Mouse (Mus musculus) heart, embryonic 15.5 days (tissue): ENCODE data around the gene Slc5a11. TPM values are rescaled to one million over a fixed set of nuclear protein-coding genes. Genes with fewer than 3 reads are reported as not detected.

Experiments
- ATAC-seq: fragments of 200-750 bp; cut with Nextera tagmentation; replicated peaks from 2 replicates; pipeline ENCODE4 v1.8.0; 2017; ENCODE audit warnings: low read depth, moderate TSS enrichment; ENCODE audit not compliant: insufficient number of reproducible peaks, insufficient read depth, low FRiP score
- H3K27ac ChIP-seq: fragments of 300-500 bp; sonication (generic); 2 replicates; pipeline ENCODE4 v1.5.1; 2015; ENCODE audit warnings: mild to moderate bottlenecking, inconsistent platforms
- H3K27me3 ChIP-seq: fragments of 300-500 bp; sonication (generic); 2 replicates; pipeline ENCODE4 v1.6.1; 2015; ENCODE audit warnings: inconsistent platforms
- H3K36me3 ChIP-seq: fragments of 300-500 bp; sonication (generic); 2 replicates; pipeline ENCODE4 v1.6.1; 2015; ENCODE audit warnings: mild to moderate bottlenecking, inconsistent platforms
- H3K4me1 ChIP-seq: fragments of 300-500 bp; sonication (generic); replicated peaks from 2 replicates; pipeline ENCODE4 v1.6.1; 2015; ENCODE audit warnings: inconsistent platforms
- H3K4me2 ChIP-seq: fragments of 300-500 bp; sonication (generic); 2 replicates; pipeline ENCODE4 v1.6.1; 2015; ENCODE audit warnings: inconsistent platforms, mild to moderate bottlenecking, moderate library complexity
- H3K4me3 ChIP-seq: fragments of 300-500 bp; sonication (generic); 2 replicates; pipeline ENCODE4 v1.5.1; 2015; ENCODE audit warnings: mild to moderate bottlenecking, inconsistent platforms
- H3K9ac ChIP-seq: fragments of 300-500 bp; sonication (generic); 2 replicates; pipeline ENCODE4 v1.6.1; 2015; ENCODE audit warnings: mild to moderate bottlenecking, inconsistent platforms
- H3K9me3 ChIP-seq: fragments of 300-500 bp; sonication (generic); replicated peaks from 2 replicates; pipeline ENCODE4 v1.6.1; 2016; ENCODE audit warnings: inconsistent platforms
- WGBS: fragments of 180-500 bp; shearing (Covaris S2); methylation state at CpG from one replicate; pipeline ENCODE4 v1.1.7; 2015; ENCODE audit warnings: mixed read lengths; 5-methylcytosine and 5-hydroxymethylcytosine counted together
- polyA plus RNA-seq: library from polyadenylated mRNA; unstranded; fragments of >200 nt; fragmentation: Nextera tagmentation; extraction: Ambion mirVana; gene quantifications from 2 replicates; pipeline ENCODE4 v1.2.1, GENCODE M21; 2015

Gene Slc5a11
- polyA plus RNA-seq = 0.27 TPM in 1 of 2 replicates, not detected in the other

DNA sequence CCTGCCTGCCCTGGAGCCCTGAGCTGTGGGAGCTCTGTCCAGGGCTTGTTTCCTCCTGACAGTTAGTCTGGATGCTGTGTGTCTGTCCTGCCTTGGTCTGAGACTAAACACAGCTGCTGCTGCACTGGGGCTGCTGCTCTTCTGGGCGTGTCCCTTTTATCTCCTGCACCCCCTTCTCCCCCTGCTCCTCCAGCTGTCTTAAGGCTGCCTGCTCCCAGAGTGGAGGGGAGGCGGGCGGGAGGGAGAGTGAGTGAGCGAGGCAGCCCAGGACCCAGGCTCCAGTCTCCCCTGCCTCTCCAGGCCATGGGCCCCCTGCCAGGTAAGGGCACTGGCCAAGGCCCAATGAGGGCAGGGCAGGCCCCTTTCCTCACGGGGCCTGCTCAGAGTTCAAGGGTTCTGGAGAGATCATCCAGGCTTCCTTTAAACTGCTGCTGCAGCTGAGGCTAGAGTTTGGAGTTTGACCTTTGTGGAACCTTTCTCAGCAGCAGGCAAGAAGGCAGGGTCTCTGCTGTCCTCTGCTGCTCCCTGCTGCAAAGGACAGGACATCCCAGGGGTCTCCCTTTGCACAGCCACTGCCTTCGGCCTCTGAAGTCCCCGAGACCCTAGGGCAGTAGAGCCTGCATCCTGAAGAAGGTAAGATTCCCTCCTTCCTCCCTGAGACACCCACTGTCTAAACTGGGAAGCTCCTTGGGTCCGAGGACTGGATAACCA is at the start of gene Slc5a11:
Gene Slc5a11, plus strand, starts transcription at position 416 of the 711 bp plus-strand sequence.
- Histone ChIP-seq H3K36me3 (no peaks in the 10 kb centered on the region), H3K4me1 (peaks cover 16% of the 10 kb centered on the region), H3K4me2 (no peak within 1 kb of the TSS), H3K9ac (no peak within 1 kb of the TSS), H3K27ac (no peak within 1 kb of the TSS), H3K4me3 (no peak within 1 kb of the TSS), H3K9me3 (no peaks in the 10 kb centered on the region), H3K27me3 (no peaks in the 10 kb centered on the region)
- ATAC-seq = peak; percentile 53; the same call in 1 of the 2 replicates
- 38% methylated on average over 8 of the region's 8 CpGs for WGBS

DNA sequence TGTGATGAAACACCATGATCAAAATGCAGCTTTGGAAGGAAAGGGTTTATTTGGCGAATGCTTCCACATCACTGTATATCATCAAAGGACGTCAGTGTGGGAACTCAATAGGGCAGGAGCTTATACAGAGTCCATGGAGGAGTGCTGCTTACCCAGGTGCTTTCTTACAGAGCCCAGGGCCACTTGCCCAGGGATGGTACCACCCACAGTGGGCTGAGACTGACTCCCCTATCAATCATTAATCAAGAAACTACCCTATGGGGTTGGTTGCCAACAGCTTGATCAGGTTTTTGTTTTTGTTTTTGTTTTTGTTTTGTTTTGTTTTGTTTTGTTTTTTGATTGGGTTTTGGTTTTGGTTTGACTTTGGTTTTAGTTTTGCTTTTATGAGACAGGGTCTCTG is 47.1 kb upstream of the Slc5a11 start:
- Histone ChIP-seq H3K4me3 (no peak overlapping the region), H3K27me3 (no peaks in the 10 kb centered on the region), H3K27ac (no peak overlapping the region), H3K9me3 (no peaks in the 10 kb centered on the region), H3K36me3 (peaks cover 88% of the 10 kb centered on the region), H3K4me1 (peaks cover 4% of the 10 kb centered on the region; the same call in 1 of the 2 replicates), H3K4me2 (no peak overlapping the region), H3K9ac (no peak overlapping the region)
- ATAC-seq = no peak
- 89% methylated on average over 2 of the region's 2 CpGs for WGBS

DNA sequence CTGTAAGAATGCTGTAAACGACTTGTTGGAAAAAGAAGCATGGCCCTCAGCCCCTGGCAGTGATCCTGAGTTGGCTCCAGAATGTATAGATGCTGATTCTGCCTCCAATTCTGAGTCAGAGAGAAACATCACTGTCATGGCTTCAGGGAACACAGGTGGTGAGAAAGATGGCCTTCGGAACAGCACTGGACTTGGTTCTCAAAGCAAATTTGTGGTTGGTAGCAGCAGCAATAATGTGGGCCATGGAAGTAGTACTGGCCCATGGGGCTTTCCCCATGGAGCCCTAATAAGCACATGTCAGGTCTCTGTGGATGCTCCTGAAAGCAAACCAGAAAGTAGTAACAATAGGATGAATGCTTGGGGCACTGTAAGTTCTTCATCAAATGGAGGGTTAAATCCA is 45.0 kb upstream of the Slc5a11 start:
- Histone ChIP-seq H3K4me2 (no peak overlapping the region), H3K4me1 (no peaks in the 10 kb centered on the region), H3K9ac (no peak overlapping the region), H3K27ac (no peak overlapping the region), H3K27me3 (no peaks in the 10 kb centered on the region), H3K4me3 (no peak overlapping the region), H3K9me3 (no peaks in the 10 kb centered on the region), H3K36me3 (peaks cover 82% of the 10 kb centered on the region)
- no peak for ATAC-seq
- WGBS = 87% methylated on average over 2 of the region's 2 CpGs

DNA sequence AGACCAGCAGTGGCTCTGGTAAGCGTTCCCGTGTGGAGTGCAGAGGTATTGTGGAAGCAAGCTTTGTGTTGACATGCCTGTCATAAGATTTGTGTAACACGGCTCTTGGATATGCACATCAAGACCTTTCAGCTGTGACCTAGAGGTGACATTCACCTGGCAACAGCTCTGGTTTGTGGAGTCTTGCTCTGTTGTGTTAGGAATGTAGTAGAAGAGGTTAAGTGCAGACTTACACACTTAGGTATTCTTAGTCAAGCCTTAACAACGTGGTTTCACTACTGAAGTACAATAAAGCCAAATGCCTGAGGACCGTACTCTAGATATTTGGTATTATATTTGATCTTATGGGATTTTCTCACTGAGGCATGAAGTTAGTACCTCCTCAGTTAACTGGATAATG is 42.5 kb upstream of the Slc5a11 start:
- Histone ChIP-seq H3K4me1 (no peaks in the 10 kb centered on the region), H3K9me3 (no peaks in the 10 kb centered on the region), H3K4me3 (no peak overlapping the region), H3K27me3 (no peaks in the 10 kb centered on the region), H3K4me2 (no peak overlapping the region), H3K27ac (no peak overlapping the region), H3K36me3 (peaks cover 84% of the 10 kb centered on the region), H3K9ac (no peak overlapping the region)
- ATAC-seq = no peak
- 59% methylated on average over 5 of the region's 5 CpGs for WGBS

DNA sequence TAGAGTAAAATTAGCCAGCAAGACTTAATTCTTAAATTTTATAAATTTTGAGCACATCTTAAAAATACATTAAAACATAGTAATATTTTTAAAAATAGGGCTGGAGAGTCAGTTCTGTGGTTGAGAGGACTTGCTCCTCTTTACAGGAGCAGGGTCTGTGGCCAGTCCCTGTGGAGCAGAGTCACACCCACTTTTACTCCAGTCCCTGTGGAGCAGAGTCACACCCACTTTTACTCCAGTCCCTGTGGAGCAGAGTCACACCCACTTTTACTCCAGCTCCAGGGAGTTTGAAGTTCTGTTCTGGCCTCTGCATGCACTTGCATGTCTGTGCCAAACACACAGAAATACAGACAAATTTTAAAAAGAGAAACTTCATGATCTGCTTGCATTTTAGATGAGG is 37.4 kb upstream of the Slc5a11 start:
- no peak overlapping the region for H3K9ac ChIP-seq
- H3K27ac ChIP-seq = no peak overlapping the region
- no peaks in the 10 kb centered on the region for H3K27me3 ChIP-seq
- peaks cover 84% of the 10 kb centered on the region for H3K36me3 ChIP-seq
- H3K4me1 ChIP-seq = no peaks in the 10 kb centered on the region
- ATAC-seq = no peak
- H3K4me2 ChIP-seq = no peak overlapping the region
- H3K9me3 ChIP-seq = no peaks in the 10 kb centered on the region
- H3K4me3 ChIP-seq = no peak overlapping the region

DNA sequence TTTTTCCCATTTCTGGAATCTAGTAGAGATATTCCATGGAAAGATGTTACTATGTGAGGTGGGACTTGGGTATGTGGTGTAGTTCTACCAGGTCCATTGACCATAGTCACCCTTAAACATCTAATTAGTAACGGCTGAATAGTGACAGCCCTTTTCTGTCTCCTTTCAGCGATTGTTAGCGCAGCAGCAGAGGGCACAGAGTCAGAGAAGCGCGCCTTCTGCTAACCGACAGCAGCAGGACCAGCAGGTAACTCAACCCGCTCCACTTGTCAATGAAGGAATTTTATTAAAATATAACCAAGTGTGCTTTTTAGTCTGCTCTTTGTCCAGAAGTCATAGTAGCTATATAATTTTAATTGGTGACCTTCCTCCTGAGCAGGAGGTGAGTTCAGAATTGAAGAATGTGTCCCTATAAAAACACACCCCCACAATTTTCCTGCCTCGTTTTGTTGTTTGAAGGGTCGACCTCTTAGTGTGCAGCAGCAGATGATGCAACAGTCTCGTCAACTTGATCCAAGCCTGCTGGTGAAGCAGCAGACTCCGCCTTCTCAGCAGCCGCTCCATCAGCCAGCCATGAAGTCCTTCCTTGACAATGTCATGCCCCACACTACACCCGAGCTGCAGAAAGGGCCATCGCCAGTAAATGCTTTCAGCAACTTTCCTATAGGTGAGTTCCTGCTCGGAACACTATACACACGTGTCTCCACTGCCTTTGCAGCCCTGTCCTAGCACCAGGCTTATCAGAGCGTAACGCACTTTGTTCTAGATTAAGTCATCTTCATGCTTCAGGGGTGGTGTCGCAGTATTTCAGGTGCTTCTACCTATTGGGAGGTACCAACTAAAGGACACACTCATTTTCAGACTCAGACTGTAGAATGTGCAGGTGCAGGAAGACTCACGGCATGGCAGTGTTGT is 32.5 kb upstream of the Slc5a11 start:
- ATAC-seq = no peak
- Histone ChIP-seq H3K4me1 (no peaks in the 10 kb centered on the region), H3K27me3 (no peaks in the 10 kb centered on the region), H3K4me3 (no peak overlapping the region), H3K27ac (no peak overlapping the region), H3K9ac (no peak overlapping the region), H3K36me3 (peaks cover 92% of the 10 kb centered on the region), H3K4me2 (no peak overlapping the region), H3K9me3 (no peaks in the 10 kb centered on the region)
- 80% methylated on average over 20 of the region's 20 CpGs for WGBS

DNA sequence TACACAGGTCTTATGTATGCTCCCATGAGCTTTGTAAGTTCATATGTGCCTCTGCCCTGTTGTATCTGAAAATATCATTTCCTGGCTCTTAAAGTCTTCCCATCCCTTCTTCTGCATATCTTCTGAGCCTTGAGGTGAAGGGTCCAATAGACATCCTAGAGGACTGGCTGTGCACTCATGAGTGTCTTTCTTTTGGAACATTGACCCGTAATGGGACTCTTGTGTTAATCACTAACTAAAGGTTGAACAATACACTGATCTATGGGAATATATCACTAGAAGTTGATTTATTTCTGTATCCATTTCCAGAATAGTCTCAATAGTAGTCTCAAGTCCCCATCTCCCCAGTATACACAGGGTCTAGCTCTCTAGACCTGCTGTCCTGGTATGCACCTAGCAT is 29.7 kb upstream of the Slc5a11 start:
- Histone ChIP-seq H3K27me3 (no peaks in the 10 kb centered on the region), H3K9ac (no peak overlapping the region), H3K9me3 (no peaks in the 10 kb centered on the region), H3K4me2 (no peak overlapping the region), H3K36me3 (peaks cover 97% of the 10 kb centered on the region), H3K4me3 (no peak overlapping the region), H3K27ac (no peak overlapping the region), H3K4me1 (no peaks in the 10 kb centered on the region)
- WGBS = 89% methylated on average over 1 of the region's 1 CpGs
- ATAC-seq = no peak

DNA sequence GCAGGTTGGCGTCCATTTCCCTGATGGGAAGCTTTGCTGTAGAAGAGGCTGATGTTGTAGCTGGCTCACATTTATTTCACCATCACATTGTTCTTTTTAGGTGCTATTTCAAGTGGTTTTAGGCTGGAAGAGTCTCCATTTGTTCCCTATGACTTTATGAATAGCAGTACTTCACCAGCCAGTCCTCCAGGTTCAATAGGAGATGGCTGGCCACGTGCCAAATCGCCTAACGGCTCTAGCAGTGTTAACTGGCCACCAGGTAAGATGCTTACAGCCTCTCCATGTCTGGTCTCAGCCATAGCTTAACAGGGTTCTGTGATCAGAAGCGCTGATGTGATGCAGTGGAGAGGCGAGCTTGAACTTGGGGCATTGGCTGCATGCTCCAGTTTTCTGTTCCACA is 28.1 kb upstream of the Slc5a11 start:
- Histone ChIP-seq H3K27ac (no peak overlapping the region), H3K27me3 (no peaks in the 10 kb centered on the region), H3K4me1 (no peaks in the 10 kb centered on the region), H3K36me3 (peaks cover 97% of the 10 kb centered on the region), H3K4me3 (no peak overlapping the region), H3K9ac (no peak overlapping the region), H3K9me3 (no peaks in the 10 kb centered on the region), H3K4me2 (no peak overlapping the region)
- 76% methylated on average over 6 of the region's 6 CpGs for WGBS
- ATAC-seq = no peak

DNA sequence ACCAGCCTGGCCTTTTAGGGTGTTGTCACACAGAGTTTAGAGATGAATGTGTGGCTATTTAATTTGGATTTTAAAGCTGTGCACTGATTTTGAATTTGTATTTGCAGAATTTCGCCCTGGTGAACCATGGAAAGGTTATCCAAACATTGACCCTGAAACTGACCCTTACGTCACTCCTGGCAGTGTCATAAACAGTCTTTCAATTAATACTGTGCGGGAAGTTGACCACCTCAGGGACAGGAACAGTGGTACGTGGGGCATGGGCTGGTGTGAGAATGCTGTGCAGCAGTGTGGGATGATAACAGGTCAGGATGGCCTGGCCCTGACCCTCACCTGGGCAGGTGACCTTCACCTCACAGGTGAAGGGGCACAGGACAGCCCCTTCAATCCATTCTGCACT is 27.3 kb upstream of the Slc5a11 start:
- Histone ChIP-seq H3K9ac (no peak overlapping the region), H3K36me3 (peaks cover 97% of the 10 kb centered on the region)
- 83% methylated on average over 4 of the region's 4 CpGs for WGBS

DNA sequence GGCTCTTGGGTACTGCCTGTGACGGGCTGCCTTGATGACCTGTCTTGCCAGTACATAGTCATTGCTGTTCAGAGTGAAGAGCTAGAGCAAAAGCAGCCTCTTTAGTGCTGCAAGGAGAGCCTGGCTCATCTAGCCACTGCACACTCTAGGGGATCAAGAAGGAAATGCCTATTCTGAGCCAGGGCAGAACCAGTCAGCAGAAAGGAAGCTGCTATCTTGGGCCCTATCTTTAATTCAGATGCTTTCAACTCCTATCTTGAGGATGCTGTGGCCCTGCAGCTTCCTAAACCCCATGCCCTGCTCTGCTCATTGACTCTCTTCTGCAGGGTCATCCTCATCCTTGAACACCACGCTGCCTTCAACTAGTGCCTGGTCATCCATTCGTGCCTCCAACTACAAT is 26.1 kb upstream of the Slc5a11 start:
- Histone ChIP-seq H3K4me1 (no peaks in the 10 kb centered on the region), H3K27me3 (no peaks in the 10 kb centered on the region), H3K27ac (no peak overlapping the region), H3K4me3 (no peak overlapping the region), H3K4me2 (no peak overlapping the region), H3K9ac (no peak overlapping the region), H3K36me3 (peaks cover 97% of the 10 kb centered on the region), H3K9me3 (no peaks in the 10 kb centered on the region)
- ATAC-seq = no peak
- WGBS = 81% methylated on average over 3 of the region's 3 CpGs

More for the DNA sequence above, 27.3 kb upstream of the Slc5a11 start:
- no peak overlapping the region for H3K27ac ChIP-seq
- no peaks in the 10 kb centered on the region for H3K4me1 ChIP-seq
- H3K9me3 ChIP-seq = no peaks in the 10 kb centered on the region
- no peak for ATAC-seq
- H3K4me3 ChIP-seq = no peak overlapping the region
- no peaks in the 10 kb centered on the region for H3K27me3 ChIP-seq
- no peak overlapping the region for H3K4me2 ChIP-seq

DNA sequence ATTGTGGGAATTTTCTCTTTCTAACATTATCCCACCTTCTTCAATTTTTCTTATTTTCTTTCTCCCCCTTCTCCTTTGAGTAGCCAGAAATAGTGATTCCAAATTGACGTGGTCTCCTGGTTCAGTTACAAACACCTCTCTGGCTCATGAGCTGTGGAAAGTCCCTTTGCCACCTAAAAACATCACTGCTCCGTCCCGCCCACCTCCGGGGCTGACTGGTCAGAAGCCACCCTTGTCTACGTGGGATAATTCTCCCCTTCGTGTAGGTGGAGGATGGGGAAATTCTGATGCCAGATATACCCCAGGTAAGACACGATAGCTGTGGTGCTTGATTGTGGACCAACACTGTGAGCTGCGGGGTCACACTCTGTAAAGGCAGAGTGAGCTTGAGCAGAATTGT is 24.8 kb upstream of the Slc5a11 start:
- no peak overlapping the region for H3K27ac ChIP-seq
- peaks cover 97% of the 10 kb centered on the region for H3K36me3 ChIP-seq
- no peak overlapping the region for H3K9ac ChIP-seq
- ATAC-seq = no peak
- no peaks in the 10 kb centered on the region for H3K27me3 ChIP-seq
- H3K4me1 ChIP-seq = no peaks in the 10 kb centered on the region
- H3K4me3 ChIP-seq = no peak overlapping the region
- no peak overlapping the region for H3K4me2 ChIP-seq
- no peaks in the 10 kb centered on the region for H3K9me3 ChIP-seq
- 90% methylated on average over 8 of the region's 8 CpGs for WGBS
